Mouse (Mus musculus): ENCODE measurements around the gene Limd2. TPM values are rescaled to one million over a fixed set of nuclear protein-coding genes. Genes with fewer than 3 reads are reported as not detected.

Gene Limd2
- total and polyA plus RNA-seq, 2 experiments from 2014 or later: 8.2 to 40.4 TPM

DNA sequence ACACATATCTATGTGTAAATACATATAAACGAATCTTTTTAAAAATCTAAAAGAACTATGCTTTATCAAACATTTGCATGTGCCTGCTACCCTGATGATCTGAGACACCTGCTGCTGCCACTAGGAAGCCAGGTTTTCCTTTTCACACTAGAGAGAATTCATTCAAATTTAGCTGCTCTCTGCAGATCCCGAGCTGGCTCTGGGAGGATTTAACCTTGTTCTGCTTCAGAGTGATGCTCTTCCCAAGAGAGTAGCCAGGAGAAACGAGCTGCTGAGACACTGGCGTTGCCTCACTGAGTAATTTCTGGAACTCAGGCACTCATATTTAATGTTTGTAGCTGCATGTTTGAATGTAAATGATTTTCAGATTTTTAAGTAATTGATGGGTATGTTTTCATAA lies 35.9 kb downstream of the Limd2 start:
- no peaks in the 10 kb centered on the region for H3K9me3 ChIP-seq (replicated peaks; ENCODE audit: control insufficient read depth, low read length)
- no peaks in the 10 kb centered on the region for H3K4me1 ChIP-seq (ENCODE audit: control insufficient read depth, insufficient read depth)
- WGBS: 75% methylated on average over 4 of the region's 4 CpGs
- H3K9ac ChIP-seq (replicated peaks; ENCODE audit: low read depth, low read length): no peak overlapping the region
- H3K4me2 ChIP-seq (ENCODE audit: low read depth, low read length): no peak overlapping the region
- TF ChIP-seq EP300 (IDR thresholded peaks at IDR 0.05; ENCODE audit: low read depth) (no peak), CTCF (IDR thresholded peaks at IDR 0.05; ENCODE audit: low read depth) (no peak)
- DNase-seq (ENCODE audit: low spot score): no peak
- H3K27me3 ChIP-seq (ENCODE audit: control insufficient read depth, insufficient read depth, low read length): no peaks in the 10 kb centered on the region
- no peak overlapping the region for H3K27ac ChIP-seq (ENCODE audit: low read depth)
- no peak for ATAC-seq (ENCODE audit: insufficient read depth, low read depth)
- H3K4me3 ChIP-seq (ENCODE audit: low read depth, low read length): no peak overlapping the region
- peaks cover 56% of the 10 kb centered on the region for H3K36me3 ChIP-seq (replicated peaks; ENCODE audit: control insufficient read depth, insufficient read depth, low read length)

DNA sequence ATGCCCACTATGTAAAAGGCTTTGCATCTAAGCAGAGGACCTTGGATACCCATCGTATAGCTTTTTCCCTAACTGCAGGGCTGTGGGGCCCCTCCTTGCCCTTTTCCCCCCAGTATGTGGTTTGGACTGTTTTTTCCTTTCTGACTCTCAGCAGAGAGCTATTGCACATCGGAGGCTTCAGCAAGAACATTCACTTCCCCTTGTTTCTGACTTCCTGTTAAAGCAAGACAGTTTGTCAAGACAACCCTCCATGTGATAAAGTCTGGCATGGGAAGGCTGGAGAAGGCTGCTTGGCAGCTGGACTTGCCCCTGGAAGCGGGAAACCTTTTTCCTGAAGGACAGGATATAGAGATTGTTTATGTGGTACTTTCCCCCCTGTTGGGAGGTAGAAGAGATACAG lies 37.9 kb downstream of the Limd2 start:
- Histone ChIP-seq H3K9me3 (replicated peaks; ENCODE audit: control insufficient read depth, low read length) (no peaks in the 10 kb centered on the region), H3K27me3 (ENCODE audit: control insufficient read depth, insufficient read depth, low read length) (no peaks in the 10 kb centered on the region), H3K9ac (replicated peaks; ENCODE audit: low read depth, low read length) (no peak overlapping the region), H3K4me2 (ENCODE audit: low read depth, low read length) (no peak overlapping the region), H3K27ac (ENCODE audit: low read depth) (peak overlapping the region; percentile 57), H3K4me3 (ENCODE audit: low read depth, low read length) (no peak overlapping the region), H3K36me3 (replicated peaks; ENCODE audit: control insufficient read depth, insufficient read depth, low read length) (peaks cover 61% of the 10 kb centered on the region), H3K4me1 (ENCODE audit: control insufficient read depth, insufficient read depth) (no peaks in the 10 kb centered on the region)
- ATAC-seq (ENCODE audit: insufficient read depth, low read depth) (no peak), DNase-seq (ENCODE audit: low spot score) (peak; percentile 26)
- TF ChIP-seq EP300 (IDR thresholded peaks at IDR 0.05; ENCODE audit: low read depth) (0 out of 2 replicates have a peak, but pooled peaks have one; percentile 24), CTCF (IDR thresholded peaks at IDR 0.05; ENCODE audit: low read depth) (no peak)
- whole genome bisulfite sequencing: 53% methylated on average over 3 of the region's 3 CpGs

DNA sequence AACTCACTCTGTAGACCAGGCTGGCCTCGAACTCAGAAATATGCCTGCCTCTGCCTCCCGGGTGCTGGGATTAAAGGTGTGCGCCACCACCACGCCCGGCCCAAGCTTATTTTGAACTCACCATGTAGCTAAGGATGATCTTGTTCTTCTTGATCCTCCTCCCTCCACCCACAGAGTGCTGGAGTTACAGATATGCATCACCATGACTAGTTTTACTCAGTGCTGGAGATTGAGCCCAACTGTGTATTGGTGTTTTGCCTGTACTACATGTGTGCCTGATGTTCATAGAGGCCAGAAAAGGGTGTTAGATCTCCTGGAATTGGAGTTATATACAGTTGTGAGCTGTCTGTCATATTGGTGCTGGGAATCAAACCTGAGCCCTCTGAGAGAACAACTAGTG lies 38.4 kb downstream of the Limd2 start:
- no peak overlapping the region for H3K4me2 ChIP-seq (ENCODE audit: low read depth, low read length)
- H3K9ac ChIP-seq (replicated peaks; ENCODE audit: low read depth, low read length): no peak overlapping the region
- 94% methylated on average over 5 of the region's 5 CpGs for WGBS
- ATAC-seq (ENCODE audit: insufficient read depth, low read depth) (no peak), DNase-seq (ENCODE audit: low spot score) (no peak)
- TF ChIP-seq CTCF (IDR thresholded peaks at IDR 0.05; ENCODE audit: low read depth): no peak
- no peak for TF ChIP-seq EP300 (IDR thresholded peaks at IDR 0.05; ENCODE audit: low read depth)
- H3K4me3 ChIP-seq (ENCODE audit: low read depth, low read length): no peak overlapping the region
- no peaks in the 10 kb centered on the region for H3K27me3 ChIP-seq (ENCODE audit: control insufficient read depth, insufficient read depth, low read length)
- no peaks in the 10 kb centered on the region for H3K4me1 ChIP-seq (ENCODE audit: control insufficient read depth, insufficient read depth)
- peaks cover 66% of the 10 kb centered on the region for H3K36me3 ChIP-seq (replicated peaks; ENCODE audit: control insufficient read depth, insufficient read depth, low read length)
- peak overlapping the region; percentile 57 for H3K27ac ChIP-seq (ENCODE audit: low read depth)
- H3K9me3 ChIP-seq (replicated peaks; ENCODE audit: control insufficient read depth, low read length): no peaks in the 10 kb centered on the region

DNA sequence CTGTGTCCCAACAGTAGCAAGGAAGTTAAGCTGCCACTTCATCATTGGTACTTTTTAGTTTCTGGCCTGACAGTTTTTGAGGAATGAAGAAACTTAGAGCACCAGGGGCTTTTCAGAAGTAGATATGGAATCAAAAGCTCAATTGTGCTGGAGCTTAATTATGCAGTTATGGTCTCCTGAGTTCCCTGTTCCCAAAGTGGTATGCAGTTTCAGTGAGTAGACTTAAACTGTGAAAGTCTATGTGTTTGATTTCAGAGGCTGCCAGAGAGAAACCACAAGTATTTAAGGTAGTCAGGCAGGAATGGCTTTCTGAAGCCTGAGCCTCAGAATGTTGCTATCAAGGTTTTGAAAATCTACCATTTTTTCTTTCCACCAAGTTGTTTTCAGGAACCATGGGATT lies 49.0 kb downstream of the Limd2 start:
- no peak for TF ChIP-seq EP300 (IDR thresholded peaks at IDR 0.05; ENCODE audit: low read depth)
- TF ChIP-seq CTCF (IDR thresholded peaks at IDR 0.05; ENCODE audit: low read depth): no peak
- Histone ChIP-seq H3K27me3 (ENCODE audit: control insufficient read depth, insufficient read depth, low read length) (no peaks in the 10 kb centered on the region), H3K4me2 (ENCODE audit: low read depth, low read length) (no peak overlapping the region), H3K4me3 (ENCODE audit: low read depth, low read length) (no peak overlapping the region), H3K27ac (ENCODE audit: low read depth) (no peak overlapping the region), H3K4me1 (ENCODE audit: control insufficient read depth, insufficient read depth) (no peaks in the 10 kb centered on the region), H3K9ac (replicated peaks; ENCODE audit: low read depth, low read length) (no peak overlapping the region), H3K9me3 (replicated peaks; ENCODE audit: control insufficient read depth, low read length) (no peaks in the 10 kb centered on the region), H3K36me3 (replicated peaks; ENCODE audit: control insufficient read depth, insufficient read depth, low read length) (peaks cover 52% of the 10 kb centered on the region)
- DNase-seq (ENCODE audit: low spot score): no peak
- no peak for ATAC-seq (ENCODE audit: insufficient read depth, low read depth)

Other genes starting within 250 kb of the Limd2 start
- gene Cyb561, start 207.5 kb downstream of the Limd2 start, total RNA-seq (2014; rRNA removed; ENCODE audit: low replicate concordance): 9.5 and 11.4 TPM in 2 replicates
- gene Cyb561, start 207.5 kb downstream of the Limd2 start, polyA plus RNA-seq (2015; fragmentation: Nextera tagmentation; extraction: Ambion mirVana): 5.9 and 7.1 TPM in 2 replicates
- 6.1 and 17.1 TPM in 2 replicates for gene Ace, start 192.9 kb downstream of the Limd2 start, total RNA-seq (2014; rRNA removed; ENCODE audit: low replicate concordance)
- 3.3 and 3.7 TPM in 2 replicates for gene Ace, start 192.9 kb downstream of the Limd2 start, polyA plus RNA-seq (2015; fragmentation: Nextera tagmentation; extraction: Ambion mirVana)
- not detected in 2 replicates for gene Ace3, start 166.2 kb downstream of the Limd2 start, total RNA-seq (2014; rRNA removed; ENCODE audit: low replicate concordance)
- not detected in 2 replicates for gene Ace3, start 166.2 kb downstream of the Limd2 start, polyA plus RNA-seq (2015; fragmentation: Nextera tagmentation; extraction: Ambion mirVana)
- 0.97 TPM in 1 of 2 replicates, not detected in the other for gene Kcnh6, start 152.7 kb downstream of the Limd2 start, total RNA-seq (2014; rRNA removed; ENCODE audit: low replicate concordance)
- 0.10 and 0.12 TPM in 2 replicates for gene Kcnh6, start 152.7 kb downstream of the Limd2 start, polyA plus RNA-seq (2015; fragmentation: Nextera tagmentation; extraction: Ambion mirVana)
- 49.5 and 65.0 TPM in 2 replicates for gene Dcaf7, start 124.0 kb downstream of the Limd2 start, total RNA-seq (2014; rRNA removed; ENCODE audit: low replicate concordance)
- gene Dcaf7, start 124.0 kb downstream of the Limd2 start, polyA plus RNA-seq (2015; fragmentation: Nextera tagmentation; extraction: Ambion mirVana): 22.4 and 27.4 TPM in 2 replicates
- 40.6 and 50.4 TPM in 2 replicates for gene Taco1, start 94.8 kb downstream of the Limd2 start, total RNA-seq (2014; rRNA removed; ENCODE audit: low replicate concordance)
- gene Taco1, start 94.8 kb downstream of the Limd2 start, polyA plus RNA-seq (2015; fragmentation: Nextera tagmentation; extraction: Ambion mirVana): 14.1 and 17.4 TPM in 2 replicates
- 44.0 and 71.9 TPM in 2 replicates for gene Map3k3, start 76.2 kb downstream of the Limd2 start, total RNA-seq (2014; rRNA removed; ENCODE audit: low replicate concordance)
- 13.8 and 14.5 TPM in 2 replicates for gene Map3k3, start 76.2 kb downstream of the Limd2 start, polyA plus RNA-seq (2015; fragmentation: Nextera tagmentation; extraction: Ambion mirVana)
- gene Gm10840, start within 50 bp of the Limd2 start, total RNA-seq (2014; rRNA removed; ENCODE audit: low replicate concordance): not detected in 2 replicates
- not detected in 2 replicates for gene Gm10840, start within 50 bp of the Limd2 start, polyA plus RNA-seq (2015; fragmentation: Nextera tagmentation; extraction: Ambion mirVana)
- gene Strada, start 41.3 kb upstream of the Limd2 start, total RNA-seq (2014; rRNA removed; ENCODE audit: low replicate concordance): 12.6 and 18.7 TPM in 2 replicates
- gene Strada, start 41.3 kb upstream of the Limd2 start, polyA plus RNA-seq (2015; fragmentation: Nextera tagmentation; extraction: Ambion mirVana): 12.6 and 13.0 TPM in 2 replicates
- 22.0 and 23.6 TPM in 2 replicates for gene Ccdc47, start 55.5 kb upstream of the Limd2 start, total RNA-seq (2014; rRNA removed; ENCODE audit: low replicate concordance)
- 80.6 and 89.8 TPM in 2 replicates for gene Ccdc47, start 55.5 kb upstream of the Limd2 start, polyA plus RNA-seq (2015; fragmentation: Nextera tagmentation; extraction: Ambion mirVana)
- gene Ddx42, start 56.1 kb upstream of the Limd2 start, total RNA-seq (2014; rRNA removed; ENCODE audit: low replicate concordance): 15.8 and 17.8 TPM in 2 replicates
- gene Ddx42, start 56.1 kb upstream of the Limd2 start, polyA plus RNA-seq (2015; fragmentation: Nextera tagmentation; extraction: Ambion mirVana): 25.5 and 29.2 TPM in 2 replicates
- 21.2 and 32.7 TPM in 2 replicates for gene Ftsj3, start 95.2 kb upstream of the Limd2 start, total RNA-seq (2014; rRNA removed; ENCODE audit: low replicate concordance)
- gene Ftsj3, start 95.2 kb upstream of the Limd2 start, polyA plus RNA-seq (2015; fragmentation: Nextera tagmentation; extraction: Ambion mirVana): 19.2 and 23.1 TPM in 2 replicates
- gene Psmc5, start 95.3 kb upstream of the Limd2 start, total RNA-seq (2014; rRNA removed; ENCODE audit: low replicate concordance): 45.8 and 50.8 TPM in 2 replicates
- 208 and 210 TPM in 2 replicates for gene Psmc5, start 95.3 kb upstream of the Limd2 start, polyA plus RNA-seq (2015; fragmentation: Nextera tagmentation; extraction: Ambion mirVana)
- gene Smarcd2, start 112.1 kb upstream of the Limd2 start, total RNA-seq (2014; rRNA removed; ENCODE audit: low replicate concordance): 32.9 and 43.0 TPM in 2 replicates
- 10.5 and 10.7 TPM in 2 replicates for gene Smarcd2, start 112.1 kb upstream of the Limd2 start, polyA plus RNA-seq (2015; fragmentation: Nextera tagmentation; extraction: Ambion mirVana)
- not detected in 2 replicates for gene Tcam1, start 115.8 kb upstream of the Limd2 start, total RNA-seq (2014; rRNA removed; ENCODE audit: low replicate concordance)
- 0.04 TPM in 1 of 2 replicates, not detected in the other for gene Tcam1, start 115.8 kb upstream of the Limd2 start, polyA plus RNA-seq (2015; fragmentation: Nextera tagmentation; extraction: Ambion mirVana)
- gene Gh, start 141.0 kb upstream of the Limd2 start, total RNA-seq (2014; rRNA removed; ENCODE audit: low replicate concordance): not detected in 2 replicates
- gene Gh, start 141.0 kb upstream of the Limd2 start, polyA plus RNA-seq (2015; fragmentation: Nextera tagmentation; extraction: Ambion mirVana): not detected in 2 replicates
- gene Cd79b, start 153.9 kb upstream of the Limd2 start, total RNA-seq (2014; rRNA removed; ENCODE audit: low replicate concordance): 0.19 and 2.2 TPM in 2 replicates
- 1.2 and 1.3 TPM in 2 replicates for gene Cd79b, start 153.9 kb upstream of the Limd2 start, polyA plus RNA-seq (2015; fragmentation: Nextera tagmentation; extraction: Ambion mirVana)
- gene Scn4a, start 192.4 kb upstream of the Limd2 start, total RNA-seq (2014; rRNA removed; ENCODE audit: low replicate concordance): 0.70 and 0.76 TPM in 2 replicates
- gene Scn4a, start 192.4 kb upstream of the Limd2 start, polyA plus RNA-seq (2015; fragmentation: Nextera tagmentation; extraction: Ambion mirVana): 0.23 and 0.51 TPM in 2 replicates
- gene Prr29, start 204.6 kb upstream of the Limd2 start, total RNA-seq (2014; rRNA removed; ENCODE audit: low replicate concordance): 0.50 TPM in 1 of 2 replicates, not detected in the other
- 0.49 and 0.55 TPM in 2 replicates for gene Prr29, start 204.6 kb upstream of the Limd2 start, polyA plus RNA-seq (2015; fragmentation: Nextera tagmentation; extraction: Ambion mirVana)
- 66.6 and 76.3 TPM in 2 replicates for gene Icam2, start 227.2 kb upstream of the Limd2 start, total RNA-seq (2014; rRNA removed; ENCODE audit: low replicate concordance)
- 72.9 and 74.9 TPM in 2 replicates for gene Icam2, start 227.2 kb upstream of the Limd2 start, polyA plus RNA-seq (2015; fragmentation: Nextera tagmentation; extraction: Ambion mirVana)